Mouse (Mus musculus) intestine, embryonic 16.5 days (tissue): ENCODE results near the gene Rps17. TPM values are rescaled to one million over a fixed set of nuclear protein-coding genes. Genes with fewer than 3 reads are reported as not detected.

ENCODE experiments used
- ATAC-seq: fragments of 200-750 bp; cut with Nextera tagmentation; 2 replicates; pipeline ENCODE4 v1.8.0; 2017; ENCODE audit warnings: moderate TSS enrichment, moderate library complexity
- H3K27ac ChIP-seq: fragments of 300-500 bp; sonication (generic); 2 replicates; pipeline ENCODE4 v1.5.1; 2014; ENCODE audit warnings: mild to moderate bottlenecking, low read length
- H3K27me3 ChIP-seq: fragments of 300-500 bp; sonication (generic); replicated peaks from 2 replicates; pipeline ENCODE4 v1.6.1; 2014; ENCODE audit warnings: low read length, control low read depth, mixed read lengths; ENCODE audit not compliant: control insufficient read depth, insufficient read depth
- H3K36me3 ChIP-seq: fragments of 300-500 bp; sonication (generic); 2 replicates; pipeline ENCODE4 v1.6.1; 2014; ENCODE audit warnings: low read length, control low read depth; ENCODE audit not compliant: control insufficient read depth, insufficient read depth
- H3K4me1 ChIP-seq: fragments of 300-500 bp; sonication (generic); 2 replicates; pipeline ENCODE4 v1.6.1; 2014; ENCODE audit warnings: low read length, control low read depth, mixed read lengths; ENCODE audit not compliant: control insufficient read depth, insufficient read depth
- H3K4me2 ChIP-seq: fragments of 300-500 bp; sonication (generic); 2 replicates; pipeline ENCODE4 v1.6.1; 2014; ENCODE audit warnings: low read depth, low read length, control low read depth
- H3K4me3 ChIP-seq: fragments of 300-500 bp; sonication (generic); 2 replicates; pipeline ENCODE4 v1.5.1; 2014; ENCODE audit warnings: mild to moderate bottlenecking, low read length
- H3K9ac ChIP-seq: fragments of 300-500 bp; sonication (generic); 2 replicates; pipeline ENCODE4 v1.6.1; 2014; ENCODE audit warnings: low read depth, low read length
- H3K9me3 ChIP-seq: fragments of 300-500 bp; sonication (generic); 2 replicates; pipeline ENCODE4 v1.6.1; 2016; ENCODE audit warnings: low read length, control low read depth; ENCODE audit not compliant: control insufficient read depth
- WGBS: fragments of 180-500 bp; shearing (Covaris S2); extraction: QIAGEN DNeasy Blood & Tissue Kit; methylation state at CpG from one replicate; pipeline ENCODE4 v1.1.7; 2014; 5-methylcytosine and 5-hydroxymethylcytosine counted together
- polyA plus RNA-seq: library from polyadenylated mRNA; unstranded; fragments of >200 nt; fragmentation: Nextera tagmentation; extraction: Ambion mirVana; gene quantifications from 2 replicates; pipeline ENCODE4 v1.2.1, GENCODE M21; 2015

The Rps17 gene
- polyA plus RNA-seq, 1 experiment from 2014 or later = 1,136 TPM

GRCm38 (mm10) chr7:81298206-81298605 is 46.8 kb downstream of the Rps17 start:
- ATAC-seq = no peak
- Histone ChIP-seq H3K9ac (no peak overlapping the region), H3K27me3 (no peaks in the 10 kb centered on the region), H3K36me3 (no peaks in the 10 kb centered on the region), H3K4me3 (no peak overlapping the region), H3K4me2 (no peak overlapping the region), H3K9me3 (no peaks in the 10 kb centered on the region), H3K4me1 (no peaks in the 10 kb centered on the region), H3K27ac (no peak overlapping the region)
- 37% methylated on average over 6 of the region's 6 CpGs for WGBS

GRCm38 (mm10) chr7:81295169-81295568 is 49.9 kb downstream of the Rps17 start:
- no peak overlapping the region for H3K4me2 ChIP-seq
- no peak overlapping the region for H3K27ac ChIP-seq
- 81% methylated on average over 2 of the region's 2 CpGs for WGBS

More at GRCm38 (mm10) chr7:81295169-81295568, 49.9 kb downstream of the Rps17 start:
- no peaks in the 10 kb centered on the region for H3K36me3 ChIP-seq
- H3K9ac ChIP-seq = no peak overlapping the region
- no peaks in the 10 kb centered on the region for H3K27me3 ChIP-seq
- no peaks in the 10 kb centered on the region for H3K9me3 ChIP-seq
- H3K4me1 ChIP-seq = no peaks in the 10 kb centered on the region
- H3K4me3 ChIP-seq = no peak overlapping the region
- no peak for ATAC-seq

Other genes with a start within 250 kb of the Rps17 start
- 9.1 and 9.5 TPM in 2 replicates for gene Slc28a1, start 230.5 kb downstream of the Rps17 start, polyA plus RNA-seq
- 1.4 and 1.6 TPM in 2 replicates for gene Pde8a, start 131.7 kb downstream of the Rps17 start, polyA plus RNA-seq
- gene Cpeb1, start 110.2 kb upstream of the Rps17 start, polyA plus RNA-seq = 0.81 and 0.92 TPM in 2 replicates
- 4.4 and 5.2 TPM in 2 replicates for gene Ap3b2, start 148.7 kb upstream of the Rps17 start, polyA plus RNA-seq
- gene BC048679, start 153.0 kb upstream of the Rps17 start, polyA plus RNA-seq = not detected in 2 replicates
- 0.07 and 0.11 TPM in 2 replicates for gene Fsd2, start 221.7 kb upstream of the Rps17 start, polyA plus RNA-seq
- gene Whamm, start 226.0 kb upstream of the Rps17 start, polyA plus RNA-seq = 1.4 and 1.9 TPM in 2 replicates